Mouse (Mus musculus) kidney, postnatal 4 days (tissue): Measurements from ENCODE around the gene Ip6k3.

ENCODE experiments used
- DNase-seq, 2 experiments: peaks; one replicate each; pipeline ENCODE4 v3.0.0; 2021; ENCODE audit warnings: mixed read lengths in 2 of 2

Ip6k3 gene

DNA sequence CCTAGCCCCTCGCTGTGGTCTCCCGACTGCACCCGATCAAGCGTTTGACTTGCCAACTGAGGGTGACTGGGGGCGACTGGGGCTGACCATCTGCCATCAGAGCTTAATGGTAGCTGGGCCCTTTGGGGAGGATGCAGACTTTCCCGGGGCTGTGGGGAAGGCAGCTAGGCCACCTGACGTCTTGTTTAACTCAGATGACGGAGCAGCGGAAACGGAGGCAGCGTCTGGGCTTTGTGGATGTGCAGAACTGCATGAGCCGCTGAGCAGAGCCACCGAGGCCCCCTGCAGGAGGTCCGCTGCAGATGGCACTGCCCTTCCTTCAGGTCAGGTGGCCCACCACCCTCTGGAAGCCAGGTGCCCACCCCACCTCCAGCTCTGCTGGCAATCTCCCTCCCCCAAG lies 46.3 kb downstream of the Ip6k3 start:
- DNase-seq, result peak in 1 of 2 experiments; percentile 40

- peak; percentile 81 to 86 for DNase-seq
These were observed 47.0 kb downstream of the Ip6k3 start for GRCm38 (mm10) chr17:27120561-27121024.

- peak; percentile 35 to 50 for DNase-seq
These were observed 47.6 kb downstream of the Ip6k3 start for GRCm38 (mm10) chr17:27119954-27120353.

- no peak for DNase-seq
These were observed 48.1 kb downstream of the Ip6k3 start for GRCm38 (mm10) chr17:27119540-27119895.

DNA sequence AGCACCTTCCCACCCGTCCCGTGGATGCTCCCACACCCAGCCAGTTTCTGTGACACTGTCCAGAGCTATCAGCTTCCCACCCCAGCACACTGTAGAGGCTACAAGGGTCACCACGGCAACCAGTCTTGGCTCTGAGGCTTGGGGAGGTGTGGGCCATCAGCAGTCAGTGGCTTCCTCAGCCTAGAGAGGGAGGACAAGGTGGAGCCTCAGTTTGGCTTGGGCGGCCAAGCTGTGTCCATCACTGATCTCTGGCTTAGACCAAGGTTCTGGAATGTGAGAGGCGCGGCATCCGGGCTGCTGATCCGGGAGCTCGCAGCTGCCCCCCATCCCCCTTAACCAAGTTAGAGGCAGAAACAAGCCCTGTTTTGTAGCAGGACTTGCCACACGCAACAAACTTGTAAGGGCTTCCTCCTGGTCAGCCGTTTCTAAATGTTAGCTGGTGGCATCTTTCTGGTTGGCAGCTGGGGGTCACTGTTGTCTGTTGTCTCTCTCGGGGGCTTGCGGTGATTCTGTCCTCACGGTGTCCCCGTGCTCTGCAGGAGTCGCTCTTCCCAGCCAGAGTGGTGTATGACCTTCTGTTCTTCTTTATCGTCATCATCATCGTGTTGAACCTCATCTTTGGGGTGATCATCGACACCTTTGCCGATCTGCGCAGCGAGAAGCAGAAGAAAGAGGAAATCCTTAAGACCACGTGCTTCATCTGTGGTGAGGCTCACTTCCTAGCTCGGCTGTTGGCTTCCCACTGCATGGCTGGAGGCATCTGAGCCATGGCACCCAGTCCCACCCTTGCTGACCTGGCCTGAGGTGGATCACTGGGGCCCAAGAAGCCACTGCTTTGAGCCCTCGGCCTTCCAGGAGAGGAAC lies 48.7 kb downstream of the Ip6k3 start:
- DNase-seq, result peak; percentile 65 to 79

DNA sequence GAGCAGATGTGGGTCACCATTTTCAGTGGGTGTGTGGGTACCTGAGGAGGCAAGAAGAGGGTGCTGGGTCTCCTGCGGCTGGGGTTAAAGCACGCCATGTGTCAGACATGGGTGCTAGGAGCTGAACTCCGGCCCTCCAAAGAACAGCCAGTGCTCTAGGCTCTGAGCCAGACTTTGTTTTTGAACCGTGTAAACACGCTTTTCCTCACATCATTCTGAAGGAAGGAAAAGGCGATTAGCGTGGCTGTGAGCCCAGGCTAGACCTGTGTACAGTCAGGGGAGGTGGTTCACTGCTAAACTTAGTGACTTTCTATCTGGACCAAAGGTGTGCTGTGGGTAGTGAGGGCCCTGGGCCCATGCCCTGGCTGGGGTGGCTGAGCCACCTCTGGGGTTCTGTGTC lies 57.5 kb downstream of the Ip6k3 start:
- DNase-seq, result no peak

DNA sequence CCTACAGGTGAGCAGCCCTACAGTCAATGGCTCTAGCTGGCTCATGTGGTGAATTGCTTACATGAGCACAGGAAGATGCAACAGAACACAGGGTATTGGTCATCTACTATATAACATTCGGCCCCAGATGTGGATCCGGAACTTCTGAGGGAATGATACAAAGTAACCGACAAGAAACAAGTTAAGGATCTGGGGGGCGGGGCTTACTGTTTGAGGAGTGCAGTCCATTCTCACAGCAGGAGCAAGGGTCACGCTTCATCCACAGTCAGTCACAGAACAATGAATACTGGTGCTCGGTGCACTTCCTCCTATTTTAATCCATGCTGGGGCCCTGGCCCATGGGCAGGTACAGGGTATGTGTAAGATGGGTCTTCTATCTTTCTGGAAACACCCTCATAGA lies 59.7 kb downstream of the Ip6k3 start:
- no peak for DNase-seq

- peak; percentile 52 to 60 for DNase-seq
These were observed 60.9 kb downstream of the Ip6k3 start for GRCm38 (mm10) chr17:27106745-27107144.

DNA sequence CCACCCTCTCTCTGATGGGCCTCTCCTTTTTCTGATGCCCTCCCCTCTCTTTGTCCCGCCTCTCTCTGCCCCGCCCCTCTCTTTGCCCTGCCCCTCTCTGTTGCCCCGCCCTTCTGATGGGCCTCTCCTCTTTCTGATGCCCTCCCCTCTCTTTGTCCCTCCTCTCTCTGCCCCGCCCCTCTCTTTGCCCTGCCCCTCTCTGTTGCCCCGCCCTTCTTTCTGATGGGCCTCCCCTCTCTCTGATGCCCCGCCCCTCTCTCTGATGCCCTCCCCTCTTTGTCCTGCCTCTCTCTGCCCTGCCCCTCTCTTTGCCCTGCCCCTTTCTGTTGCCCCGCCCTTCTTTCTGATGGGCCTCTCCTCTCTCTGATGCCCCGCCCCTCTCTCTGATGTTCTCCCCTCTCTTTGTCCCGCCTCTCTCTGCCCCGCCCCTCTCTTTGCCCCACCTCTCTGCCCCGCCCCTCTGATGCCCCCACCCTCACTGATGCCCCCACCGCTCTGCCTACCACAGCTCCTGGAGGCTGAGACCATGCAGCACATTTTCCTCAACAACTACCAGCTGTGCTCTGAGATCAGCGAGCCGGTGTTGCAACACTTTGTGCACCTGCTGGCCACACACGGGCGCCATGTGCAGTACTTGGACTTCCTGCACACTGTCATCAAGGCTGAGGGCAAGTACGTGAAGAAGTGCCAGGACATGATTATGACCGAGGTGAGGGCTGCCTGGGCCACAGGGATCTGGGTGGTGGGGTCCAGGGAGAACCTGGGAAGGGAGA lies 61.7 kb downstream of the Ip6k3 start:
- no peak for DNase-seq

DNA sequence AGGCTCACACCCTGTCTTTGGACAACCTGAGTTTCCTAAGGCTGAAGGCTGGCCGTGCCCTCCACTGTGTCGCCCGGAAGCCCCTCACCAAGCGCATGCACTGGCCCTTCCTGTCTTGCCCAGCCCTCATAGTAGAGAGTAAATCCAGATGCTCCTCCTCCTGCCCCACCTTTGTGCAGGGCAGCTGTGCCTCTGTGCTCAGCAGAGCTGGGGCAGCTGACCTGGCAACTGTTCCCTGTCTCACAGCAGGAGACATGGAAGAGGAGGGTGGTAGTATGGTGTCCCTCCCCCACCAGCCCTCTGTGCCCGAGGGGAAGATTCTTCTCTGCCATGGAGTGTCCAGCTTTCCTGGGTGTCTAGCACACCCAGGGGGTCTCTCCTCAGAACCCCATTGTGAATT lies 65.9 kb downstream of the Ip6k3 start:
- DNase-seq, result no peak

DNA sequence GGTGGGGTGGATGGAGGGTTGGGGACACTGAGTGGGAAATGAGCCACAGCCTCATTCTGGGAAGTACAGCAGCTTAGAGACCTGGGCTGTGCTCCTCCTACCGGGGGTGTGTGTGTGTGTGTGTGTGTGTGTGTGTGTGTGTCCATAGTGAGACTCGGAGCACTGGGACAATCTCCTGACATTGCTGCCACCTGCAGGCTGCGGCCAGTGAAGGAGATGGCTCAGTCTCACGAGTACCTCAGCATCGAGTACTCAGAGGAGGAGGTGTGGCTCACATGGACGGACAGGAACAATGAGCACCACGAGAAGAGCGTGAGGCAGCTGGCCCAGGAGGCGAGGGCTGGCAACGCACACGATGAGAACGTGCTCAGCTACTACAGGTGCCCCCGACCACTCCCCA lies 71.9 kb downstream of the Ip6k3 start:
- DNase-seq, result peak; percentile 76 to 81
